Mouse (Mus musculus): ENCODE measurements at regions not wholly inside any gene's neighbourhood (a gene's known extent, or its start where the extent isn't known, plus 50 kb on each side); places are given as distances from the start of the nearest gene placed in this dataset.
"Not testable (repeated sequence)": the region's sequence is repeated elsewhere in the genome, so short reads cannot be mapped to it uniquely, and the experiment has no call there.

DNA sequence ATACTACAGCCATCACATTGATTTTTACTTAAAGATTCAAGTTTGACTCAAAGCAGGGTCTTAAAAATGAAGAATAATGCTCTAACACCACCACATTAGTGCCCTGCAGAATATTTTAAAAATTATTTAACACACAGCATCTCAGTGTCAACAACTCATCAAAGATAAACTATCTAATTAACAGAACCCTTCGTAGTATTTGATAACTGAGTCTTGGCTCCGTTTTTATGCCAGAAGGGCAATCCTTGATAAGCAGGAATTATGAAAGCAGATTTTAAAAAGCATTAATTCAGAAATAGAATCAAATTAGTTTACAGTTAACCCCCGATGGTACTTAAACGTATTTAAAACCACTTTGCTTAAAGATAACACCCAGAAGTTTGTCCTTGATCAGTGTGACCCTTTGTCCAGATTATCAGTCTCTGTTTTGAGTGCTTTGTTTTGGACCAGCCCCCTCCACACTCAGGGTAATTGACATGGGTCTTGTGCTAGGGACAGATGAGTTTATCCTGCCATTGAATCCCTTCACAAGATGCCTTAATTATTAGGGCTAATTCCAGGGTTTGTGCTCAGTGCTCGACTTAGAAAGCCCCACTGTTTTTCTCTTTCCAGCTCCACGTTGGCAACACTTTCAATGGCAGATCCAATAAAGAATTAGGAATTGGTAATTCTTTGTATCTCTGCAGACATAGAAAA lies 69.4 kb upstream of the Dph6 start:
- no peaks in the 10 kb centered on the region for H3K4me1 ChIP-seq (ENCODE audit: control insufficient read depth, insufficient read depth, low read length)
- WGBS = 73% methylated on average over 6 of the region's 6 CpGs
- no peak for DNase-seq

DNA sequence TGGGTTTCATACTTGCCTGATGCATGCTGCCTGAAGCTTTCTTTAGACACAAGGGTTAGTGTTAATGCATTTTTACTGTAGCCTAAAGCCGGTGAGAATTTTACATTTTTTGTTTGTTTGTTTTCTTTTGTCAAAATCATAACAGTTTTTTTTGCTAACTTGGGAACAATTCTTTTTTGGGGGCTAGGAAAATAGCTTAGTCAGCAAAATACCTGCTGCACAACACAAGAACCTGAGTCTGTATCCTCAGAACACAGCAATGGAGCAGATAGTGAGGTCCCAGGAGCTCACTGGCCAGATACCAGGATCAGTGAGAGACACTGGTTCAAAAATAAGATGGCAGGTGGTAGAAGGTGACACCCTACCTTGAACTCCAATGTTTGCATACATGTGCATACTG lies 72.4 kb upstream of the Dph6 start:
- 90% methylated on average over 1 of the region's 1 CpGs for WGBS
- H3K4me1 ChIP-seq (ENCODE audit: control insufficient read depth, insufficient read depth, low read length) = no peaks in the 10 kb centered on the region
- no peak overlapping the region for H3K27ac ChIP-seq (ENCODE audit: insufficient read depth, low read depth, low read length)
- no peak overlapping the region for H3K4me3 ChIP-seq (ENCODE audit: insufficient read depth, low read depth, low read length)
- TF ChIP-seq CTCF (conservative IDR thresholded peaks at IDR 0.05; ENCODE audit: insufficient read depth, insufficient read length, low read depth, low read length) = no peak
- TF ChIP-seq POLR2A (IDR thresholded peaks at IDR 0.05; ENCODE audit: low read depth, low read length) = no peak
- no peak for DNase-seq
- H3K27me3 ChIP-seq (replicated peaks; ENCODE audit: control insufficient read depth, insufficient read depth, low read length) = no peaks in the 10 kb centered on the region
- no peaks in the 10 kb centered on the region for H3K36me3 ChIP-seq (ENCODE audit: control insufficient read depth, insufficient read depth, low read length)

More for the DNA sequence above, 69.4 kb upstream of the Dph6 start:
- H3K27me3 ChIP-seq (replicated peaks; ENCODE audit: control insufficient read depth, insufficient read depth, low read length) = no peaks in the 10 kb centered on the region
- no peak overlapping the region for H3K27ac ChIP-seq (ENCODE audit: insufficient read depth, low read depth, low read length)
- H3K36me3 ChIP-seq (ENCODE audit: control insufficient read depth, insufficient read depth, low read length) = no peaks in the 10 kb centered on the region
- no peak for TF ChIP-seq POLR2A (IDR thresholded peaks at IDR 0.05; ENCODE audit: low read depth, low read length)
- TF ChIP-seq CTCF (conservative IDR thresholded peaks at IDR 0.05; ENCODE audit: insufficient read depth, insufficient read length, low read depth, low read length) = no peak
- H3K4me3 ChIP-seq (ENCODE audit: insufficient read depth, low read depth, low read length) = no peak overlapping the region

DNA sequence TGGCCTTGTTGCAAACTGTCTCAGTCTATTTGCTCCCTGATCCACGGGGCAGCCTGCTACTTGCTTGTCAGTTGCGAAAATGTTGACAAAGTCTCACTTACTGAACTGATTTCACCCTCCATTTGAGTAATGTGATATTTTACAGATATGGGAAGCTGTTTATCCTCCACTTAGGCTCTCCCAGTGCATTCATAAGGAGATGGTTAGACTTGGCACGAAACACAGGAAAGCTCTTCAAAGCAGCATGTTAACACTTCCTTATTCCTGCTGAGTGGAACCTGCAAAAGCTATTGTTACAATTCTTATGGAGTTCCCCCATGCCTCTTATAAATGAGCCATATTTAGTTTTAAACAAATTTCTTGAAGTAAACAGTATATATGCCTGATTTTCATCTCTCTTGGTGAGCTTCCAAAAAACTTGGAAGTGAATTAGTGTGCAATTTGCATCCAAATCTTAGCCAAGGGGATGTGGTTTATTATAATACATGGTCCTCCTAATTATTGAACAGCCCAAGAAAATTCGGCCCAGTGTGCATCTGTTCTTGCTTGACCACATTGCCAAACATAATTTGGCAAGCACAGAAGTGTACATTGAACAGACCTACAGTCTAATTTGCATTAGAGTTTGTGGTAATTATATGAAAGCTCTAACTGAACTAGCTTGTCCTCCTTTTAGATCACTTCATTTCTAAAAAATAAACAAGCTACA lies 80.3 kb upstream of the Dph6 start:
- TF ChIP-seq POLR2A (IDR thresholded peaks at IDR 0.05; ENCODE audit: low read depth, low read length) (no peak), CTCF (conservative IDR thresholded peaks at IDR 0.05; ENCODE audit: insufficient read depth, insufficient read length, low read depth, low read length) (no peak)
- peak; percentile 4 for DNase-seq
- Histone ChIP-seq H3K27me3 (replicated peaks; ENCODE audit: control insufficient read depth, insufficient read depth, low read length) (no peaks in the 10 kb centered on the region), H3K4me1 (ENCODE audit: control insufficient read depth, insufficient read depth, low read length) (no peaks in the 10 kb centered on the region), H3K4me3 (ENCODE audit: insufficient read depth, low read depth, low read length) (no peak overlapping the region), H3K27ac (ENCODE audit: insufficient read depth, low read depth, low read length) (no peak overlapping the region), H3K36me3 (ENCODE audit: control insufficient read depth, insufficient read depth, low read length) (no peaks in the 10 kb centered on the region)
- WGBS = 37% methylated on average over 4 of the region's 4 CpGs

DNA sequence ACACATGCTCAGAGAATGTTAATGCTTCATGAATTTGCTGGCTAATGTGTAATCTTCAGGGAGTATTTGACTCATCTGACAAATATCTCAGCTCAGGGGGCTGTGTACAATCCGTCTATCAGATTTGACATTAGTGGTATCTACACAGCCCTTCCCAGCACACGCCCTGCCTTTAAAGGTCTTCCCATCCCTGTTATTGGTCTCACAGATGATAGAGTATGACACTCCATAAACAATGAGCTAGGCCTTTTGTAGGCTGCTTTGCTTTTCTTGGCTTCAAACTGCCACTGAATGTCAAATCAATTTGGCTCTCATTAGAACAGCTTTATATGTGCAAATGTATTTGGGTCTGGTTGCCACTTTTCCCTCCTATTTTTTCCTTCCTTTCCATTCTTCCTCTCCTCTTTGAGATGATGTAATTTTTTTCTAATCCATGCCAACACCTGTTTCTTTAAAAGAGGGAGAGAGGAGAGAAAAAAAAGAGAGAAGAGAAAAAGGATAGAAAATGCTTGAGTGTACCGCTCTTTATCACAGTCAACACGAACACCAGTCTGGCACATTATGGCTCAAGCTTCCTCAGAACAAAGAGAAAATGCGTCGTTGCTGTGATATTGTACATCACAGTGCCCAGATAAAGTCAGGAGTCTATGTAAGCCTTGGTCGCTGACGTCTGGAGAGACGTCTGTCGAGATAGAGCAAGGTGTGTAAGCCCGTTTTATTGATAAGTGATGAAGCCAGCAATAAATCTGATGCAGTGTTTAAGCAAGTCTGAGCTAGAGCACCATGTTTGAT lies 84.9 kb upstream of the Dph6 start:
- DNase-seq = no peak
- TF ChIP-seq CTCF (conservative IDR thresholded peaks at IDR 0.05; ENCODE audit: insufficient read depth, insufficient read length, low read depth, low read length) = no peak
- no peak for TF ChIP-seq POLR2A (IDR thresholded peaks at IDR 0.05; ENCODE audit: low read depth, low read length)
- no peaks in the 10 kb centered on the region for H3K4me1 ChIP-seq (ENCODE audit: control insufficient read depth, insufficient read depth, low read length)
- no peak overlapping the region for H3K27ac ChIP-seq (ENCODE audit: insufficient read depth, low read depth, low read length)
- no peak overlapping the region for H3K4me3 ChIP-seq (ENCODE audit: insufficient read depth, low read depth, low read length)
- H3K27me3 ChIP-seq (replicated peaks; ENCODE audit: control insufficient read depth, insufficient read depth, low read length) = no peaks in the 10 kb centered on the region
- no peaks in the 10 kb centered on the region for H3K36me3 ChIP-seq (ENCODE audit: control insufficient read depth, insufficient read depth, low read length)
- 81% methylated on average over 11 of the region's 11 CpGs for WGBS

DNA sequence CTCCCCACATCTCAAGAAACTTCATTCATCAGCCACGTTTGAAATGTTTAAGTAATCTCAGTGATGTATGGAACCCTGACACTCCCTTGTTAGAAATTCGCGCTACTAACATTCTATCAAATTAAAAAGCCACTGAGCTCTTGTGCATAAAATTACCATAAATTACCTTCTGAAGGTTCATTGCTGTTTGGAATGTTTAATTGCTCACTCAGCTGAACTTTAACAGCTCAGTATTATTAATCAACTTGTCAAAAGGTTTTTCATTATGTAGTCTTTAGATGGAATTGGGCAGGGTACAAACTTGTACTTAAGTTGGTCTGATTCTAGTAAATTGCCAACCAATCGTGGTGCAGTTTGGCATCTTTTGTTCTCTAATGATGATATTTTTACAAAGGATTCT lies 108.5 kb upstream of the Dph6 start:
- no peak for DNase-seq

DNA sequence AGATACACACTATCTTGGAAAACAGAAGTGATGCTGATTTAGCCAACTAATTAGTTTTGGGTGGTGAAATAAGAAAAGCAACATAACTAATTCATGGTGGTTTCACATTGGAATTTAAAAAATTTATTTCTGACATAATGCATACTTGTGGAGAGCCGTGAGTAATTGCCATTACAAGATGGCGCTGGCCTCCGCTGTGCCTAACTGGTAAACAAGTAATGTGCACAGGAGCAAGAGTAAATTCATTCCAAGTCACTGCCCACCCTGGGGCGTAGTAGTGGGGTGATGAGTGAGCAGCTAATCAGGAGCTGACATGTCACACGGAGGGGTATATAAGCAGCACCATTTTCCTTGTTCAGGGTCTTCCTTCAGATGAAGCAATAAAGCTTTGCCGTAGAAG lies 119.0 kb upstream of the Dph6 start:
- 92% methylated on average over 6 of the region's 6 CpGs for WGBS
- not testable (repeated sequence) for H3K27ac ChIP-seq (ENCODE audit: insufficient read depth, low read depth, low read length); H3K27me3 ChIP-seq (replicated peaks; ENCODE audit: control insufficient read depth, insufficient read depth, low read length); H3K4me1 ChIP-seq (ENCODE audit: control insufficient read depth, insufficient read depth, low read length); DNase-seq; H3K36me3 ChIP-seq (ENCODE audit: control insufficient read depth, insufficient read depth, low read length); H3K4me3 ChIP-seq (ENCODE audit: insufficient read depth, low read depth, low read length)

More for the DNA sequence above, 108.5 kb upstream of the Dph6 start:
- TF ChIP-seq POLR2A (IDR thresholded peaks at IDR 0.05; ENCODE audit: low read depth, low read length) (no peak), CTCF (conservative IDR thresholded peaks at IDR 0.05; ENCODE audit: insufficient read depth, insufficient read length, low read depth, low read length) (no peak)
- Histone ChIP-seq H3K4me3 (ENCODE audit: insufficient read depth, low read depth, low read length) (no peak overlapping the region), H3K27ac (ENCODE audit: insufficient read depth, low read depth, low read length) (no peak overlapping the region), H3K27me3 (replicated peaks; ENCODE audit: control insufficient read depth, insufficient read depth, low read length) (no peaks in the 10 kb centered on the region), H3K4me1 (ENCODE audit: control insufficient read depth, insufficient read depth, low read length) (no peaks in the 10 kb centered on the region), H3K36me3 (ENCODE audit: control insufficient read depth, insufficient read depth, low read length) (no peaks in the 10 kb centered on the region)
- WGBS = 38% methylated on average over 4 of the region's 4 CpGs

DNA sequence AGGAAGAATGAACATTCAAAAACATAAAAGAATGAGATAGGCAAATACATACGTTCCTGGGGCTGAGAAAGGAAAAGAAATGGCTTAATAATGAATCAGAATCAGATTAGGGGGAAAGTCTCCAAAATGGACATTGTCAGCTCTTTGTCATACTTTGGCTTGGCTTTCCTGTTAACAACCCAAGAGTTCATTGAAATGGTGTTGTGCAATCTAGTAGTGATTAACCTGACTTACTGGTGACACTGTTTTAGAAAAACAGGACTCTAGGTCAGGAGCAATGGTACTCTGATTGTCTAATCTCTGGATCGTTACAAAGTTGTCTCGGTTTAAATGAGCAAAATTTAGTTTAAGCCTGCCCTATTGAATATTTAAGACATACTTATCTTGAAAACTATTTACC lies 119.5 kb upstream of the Dph6 start:
- Histone ChIP-seq H3K4me3 (ENCODE audit: insufficient read depth, low read depth, low read length) (no peak overlapping the region), H3K27ac (ENCODE audit: insufficient read depth, low read depth, low read length) (no peak overlapping the region), H3K4me1 (ENCODE audit: control insufficient read depth, insufficient read depth, low read length) (peaks cover 4% of the 10 kb centered on the region; the same call in 1 of the 2 replicates), H3K36me3 (ENCODE audit: control insufficient read depth, insufficient read depth, low read length) (no peaks in the 10 kb centered on the region), H3K27me3 (replicated peaks; ENCODE audit: control insufficient read depth, insufficient read depth, low read length) (no peaks in the 10 kb centered on the region)
- 65% methylated on average over 3 of the region's 3 CpGs for WGBS
- TF ChIP-seq CTCF (conservative IDR thresholded peaks at IDR 0.05; ENCODE audit: insufficient read depth, insufficient read length, low read depth, low read length) (no peak), POLR2A (IDR thresholded peaks at IDR 0.05; ENCODE audit: low read depth, low read length) (no peak)
- DNase-seq = peak; percentile 52
